Comparison of ENCODE assay signal across 14 mouse cellular contexts in the genomic region with DNA sequence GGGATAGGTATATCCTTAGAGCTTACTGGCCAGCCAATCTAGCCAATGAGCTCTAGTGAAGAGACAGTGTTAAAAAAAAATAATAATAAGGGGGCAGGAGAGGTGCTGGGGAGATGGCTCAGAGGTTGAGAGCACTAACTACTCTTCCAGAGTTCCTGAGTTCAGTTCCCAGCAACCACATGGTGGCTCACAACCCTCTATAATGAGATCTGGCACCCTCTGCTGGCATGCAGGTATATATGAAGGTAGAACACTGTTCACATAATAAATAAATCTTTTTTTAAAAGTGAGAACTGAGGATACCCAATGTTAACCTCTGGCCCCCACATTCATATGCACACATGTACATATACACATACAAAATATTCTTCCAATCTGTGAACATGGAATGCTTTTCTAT.
"Had no signal": no experiment of that assay in that cellular context is flagged by ENCODE, and none has a peak within 500 bp of the region (broad histone marks: within the 10 kb centered on the region; RNA-seq: fewer than 3 reads in every experiment).

No protein-coding gene starts in this region.

- H3K4me3 ChIP-seq: left cerebral cortex, adult 2 months; limb, embryonic 10.5 days; liver, embryonic 12.5 days; lung, embryonic 15.5 days; midbrain, embryonic 13.5 days; neural tube, embryonic 13.5 days had no signal

- H3K27ac ChIP-seq: left cerebral cortex, adult 2 months; limb, embryonic 10.5 days; liver, embryonic 12.5 days; lung, embryonic 15.5 days; midbrain, embryonic 13.5 days; neural tube, embryonic 13.5 days had no signal

- ATAC-seq: liver, embryonic 12.5 days; midbrain, embryonic 13.5 days had no signal

- H3K4me1 ChIP-seq: limb, embryonic 10.5 days; liver, embryonic 12.5 days; lung, embryonic 15.5 days; midbrain, embryonic 13.5 days; neural tube, embryonic 13.5 days had no signal

- DNase-seq: kidney, adult 9 months; kidney, postnatal 10 days; kidney, postnatal 4 days; lung, postnatal 14 days; retina, postnatal 1 day; right cerebral cortex, postnatal 4 days; spleen, adult 18-20 months; thymus, postnatal 4 days had no signal

- H3K9me3 ChIP-seq: limb, embryonic 10.5 days; liver, embryonic 12.5 days; lung, embryonic 15.5 days; midbrain, embryonic 13.5 days had no signal

- H3K4me2 ChIP-seq: liver, embryonic 12.5 days; lung, embryonic 15.5 days; midbrain, embryonic 13.5 days; neural tube, embryonic 13.5 days had no signal

- H3K9ac ChIP-seq: liver, embryonic 12.5 days; lung, embryonic 15.5 days; midbrain, embryonic 13.5 days; neural tube, embryonic 13.5 days had no signal

- H3K27me3 ChIP-seq: liver, embryonic 12.5 days; lung, embryonic 15.5 days; midbrain, embryonic 13.5 days; neural tube, embryonic 13.5 days had no signal
